Mouse (Mus musculus): ENCODE measurements around the gene Slc29a4. TPM values are rescaled to one million over a fixed set of nuclear protein-coding genes. Genes with fewer than 3 reads are reported as not detected.

Slc29a4 gene
- polyA plus RNA-seq (2015; fragmentation: Nextera tagmentation; extraction: Ambion mirVana): 6.3 and 8.4 TPM in 2 replicates

DNA sequence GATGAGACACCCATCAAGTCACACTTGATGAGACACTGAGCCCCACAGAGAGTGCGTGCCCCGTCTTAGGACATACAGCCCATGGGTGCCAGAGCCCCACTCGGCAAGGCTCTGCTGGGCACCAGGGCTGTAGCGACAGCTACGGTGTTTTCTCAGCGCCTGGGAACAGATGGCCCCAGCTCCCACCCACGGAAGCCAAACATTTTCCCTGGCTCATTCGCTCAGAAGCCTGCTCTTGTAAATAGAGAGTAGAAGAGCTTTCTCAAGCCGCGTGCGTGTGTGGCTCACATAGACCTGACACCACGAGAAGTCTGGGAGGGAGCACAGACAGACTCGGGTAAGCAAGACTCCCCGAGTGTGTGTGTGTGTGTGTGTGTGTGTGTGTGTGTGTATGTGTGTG is at the start of gene Slc29a4:
TSS of gene Slc29a4 (plus strand) at position 265 of the 400 bp plus-strand sequence.
- Histone ChIP-seq H3K9me3 (no peaks in the 10 kb centered on the region), H3K27ac (no peak within 1 kb of the TSS), H3K4me2 (replicated peaks) (no peak within 1 kb of the TSS), H3K9ac (no peak within 1 kb of the TSS), H3K4me3 (replicated peaks) (no peak within 1 kb of the TSS), H3K27me3 (replicated peaks) (no peaks in the 10 kb centered on the region), H3K4me1 (replicated peaks) (no peaks in the 10 kb centered on the region; the same call in 1 of the 2 replicates), H3K36me3 (no peaks in the 10 kb centered on the region)
- WGBS: 43% methylated on average over 14 of the region's 14 CpGs
- ATAC-seq: no peak

DNA sequence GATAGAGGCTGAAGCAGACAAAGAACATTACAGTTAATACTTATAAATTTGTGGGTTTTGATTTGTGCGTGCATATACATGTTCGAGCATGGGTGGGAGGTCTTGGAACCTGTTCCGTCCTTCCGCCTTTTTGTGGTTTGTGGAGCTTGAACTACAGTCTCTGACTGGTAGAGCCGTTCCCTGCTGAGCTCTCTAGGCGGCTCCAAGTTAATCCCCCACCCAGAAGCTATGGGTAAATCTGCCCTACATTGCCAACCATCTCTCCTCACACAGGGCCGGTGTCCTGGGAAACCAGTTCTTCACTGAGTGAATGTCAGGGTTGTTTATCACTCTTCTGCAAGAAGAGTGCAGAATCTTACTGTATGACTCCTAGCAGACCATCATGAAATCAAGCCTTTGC is 44.1 kb upstream of the Slc29a4 start:
- 83% methylated on average over 7 of the region's 7 CpGs for WGBS
- peaks cover 10% of the 10 kb centered on the region; the same call in 1 of the 2 replicates for H3K4me1 ChIP-seq (replicated peaks)
- H3K9me3 ChIP-seq: no peaks in the 10 kb centered on the region
- H3K27me3 ChIP-seq (replicated peaks): no peaks in the 10 kb centered on the region
- H3K36me3 ChIP-seq: peaks cover 4% of the 10 kb centered on the region; the same call in 1 of the 2 replicates
- no peak overlapping the region for H3K4me3 ChIP-seq (replicated peaks)
- ATAC-seq: no peak
- no peak overlapping the region for H3K4me2 ChIP-seq (replicated peaks)
- no peak overlapping the region for H3K9ac ChIP-seq
- no peak overlapping the region for H3K27ac ChIP-seq

DNA sequence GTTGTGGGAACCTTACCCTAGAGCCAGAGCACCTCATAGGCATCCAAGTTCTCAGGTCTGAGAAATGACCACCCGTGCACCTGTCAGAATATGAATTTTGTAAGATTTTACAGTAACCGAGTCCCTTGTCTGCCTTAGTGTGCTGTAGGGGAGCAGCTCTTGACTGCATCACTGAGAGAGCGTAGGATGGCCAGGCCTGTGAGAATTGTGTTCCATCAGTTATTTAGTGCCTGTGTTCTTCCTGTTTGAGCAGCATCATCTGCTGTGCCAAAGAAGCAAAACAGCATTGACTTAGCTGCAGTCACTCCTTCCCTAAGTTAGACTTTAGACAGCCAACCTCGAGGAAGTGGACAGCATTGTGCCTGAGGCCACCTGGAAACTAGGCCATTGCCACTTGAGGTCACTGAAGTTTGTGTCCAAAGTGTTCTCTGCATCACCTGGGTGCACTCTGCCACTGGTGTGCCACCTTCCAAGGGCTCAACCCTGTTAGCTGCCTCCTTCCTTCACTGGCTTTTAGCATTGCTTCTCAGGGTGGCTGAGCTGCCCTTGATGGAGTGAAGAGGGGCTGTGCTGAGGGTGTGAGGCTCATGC is 42.8 kb upstream of the Slc29a4 start:
- H3K36me3 ChIP-seq: peaks cover 4% of the 10 kb centered on the region; the same call in 1 of the 2 replicates
- no peak for ATAC-seq
- H3K4me2 ChIP-seq (replicated peaks): no peak overlapping the region
- H3K9ac ChIP-seq: no peak overlapping the region
- no peaks in the 10 kb centered on the region for H3K27me3 ChIP-seq (replicated peaks)
- H3K27ac ChIP-seq: no peak overlapping the region
- WGBS: 83% methylated on average over 4 of the region's 4 CpGs
- no peaks in the 10 kb centered on the region for H3K9me3 ChIP-seq
- H3K4me3 ChIP-seq (replicated peaks): no peak overlapping the region
- peaks cover 10% of the 10 kb centered on the region; the same call in 1 of the 2 replicates for H3K4me1 ChIP-seq (replicated peaks)

DNA sequence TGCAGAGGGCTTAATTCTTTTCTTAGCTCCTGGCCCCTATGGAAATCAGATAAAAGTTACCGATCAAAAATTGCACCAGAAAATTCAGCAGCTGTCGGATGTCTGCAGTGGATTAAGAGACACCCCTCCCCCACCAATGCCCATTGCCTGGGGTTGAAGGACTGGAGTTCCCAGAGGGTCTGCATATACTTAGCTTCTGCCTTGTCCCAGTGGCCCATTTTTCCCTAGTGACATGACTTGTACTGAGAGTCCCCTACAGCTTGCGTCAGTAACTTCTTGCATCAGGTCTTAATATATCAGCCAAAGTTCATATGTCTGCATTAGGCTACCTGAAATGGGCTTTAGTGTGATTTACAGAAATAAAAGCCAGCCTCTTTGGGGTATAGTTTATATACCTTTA is 41.9 kb upstream of the Slc29a4 start:
- Histone ChIP-seq H3K9ac (no peak overlapping the region), H3K27ac (peak overlapping the region; percentile 41; the same call in 1 of the 2 replicates), H3K4me1 (replicated peaks) (peaks cover 10% of the 10 kb centered on the region; the same call in 1 of the 2 replicates), H3K9me3 (no peaks in the 10 kb centered on the region), H3K4me2 (replicated peaks) (no peak overlapping the region), H3K4me3 (replicated peaks) (no peak overlapping the region), H3K27me3 (replicated peaks) (no peaks in the 10 kb centered on the region), H3K36me3 (no peaks in the 10 kb centered on the region)
- ATAC-seq: peak; percentile 19; the same call in 1 of the 2 replicates
- WGBS: 53% methylated on average over 3 of the region's 3 CpGs

DNA sequence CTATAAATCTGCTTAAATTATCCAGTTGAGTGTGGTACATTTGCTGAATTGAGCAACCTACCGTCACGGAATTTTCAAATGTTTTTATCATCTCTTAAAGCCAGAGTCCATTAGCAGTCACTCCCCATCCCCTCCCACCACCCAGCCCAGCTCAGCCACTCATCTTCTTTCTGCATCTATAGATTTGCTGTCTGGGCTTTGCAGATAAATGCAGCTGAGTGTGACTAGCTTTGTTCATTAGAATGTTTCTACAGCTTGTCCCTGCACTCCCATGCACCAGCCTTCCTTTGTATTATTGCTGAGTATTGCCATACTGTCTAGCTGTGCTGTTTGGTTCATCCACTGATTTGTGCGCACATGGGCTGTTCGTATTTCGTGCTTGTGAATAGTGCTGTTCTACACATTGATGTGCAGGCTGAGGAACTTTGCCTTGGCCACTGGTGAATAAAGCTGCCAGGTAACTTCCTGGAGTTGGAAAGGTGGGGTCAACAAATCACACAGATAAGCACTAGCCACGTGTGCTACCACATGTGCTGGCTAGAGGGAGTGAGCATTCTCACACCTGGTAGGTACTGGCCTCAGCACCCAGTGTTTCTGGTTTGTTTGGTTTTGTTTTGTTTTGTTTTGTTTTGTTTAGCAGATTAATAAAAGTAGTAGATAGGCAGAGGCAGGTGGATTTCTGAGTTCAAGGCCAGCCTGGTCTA is 41.4 kb upstream of the Slc29a4 start:
- WGBS: 61% methylated on average over 6 of the region's 6 CpGs
- Histone ChIP-seq H3K27ac (no peak overlapping the region), H3K9ac (no peak overlapping the region), H3K4me1 (replicated peaks) (peaks cover 10% of the 10 kb centered on the region; the same call in 1 of the 2 replicates), H3K9me3 (no peaks in the 10 kb centered on the region), H3K4me3 (replicated peaks) (no peak overlapping the region), H3K36me3 (peaks cover 3% of the 10 kb centered on the region; the same call in 1 of the 2 replicates), H3K27me3 (replicated peaks) (no peaks in the 10 kb centered on the region), H3K4me2 (replicated peaks) (no peak overlapping the region)
- peak; percentile 93 for ATAC-seq

DNA sequence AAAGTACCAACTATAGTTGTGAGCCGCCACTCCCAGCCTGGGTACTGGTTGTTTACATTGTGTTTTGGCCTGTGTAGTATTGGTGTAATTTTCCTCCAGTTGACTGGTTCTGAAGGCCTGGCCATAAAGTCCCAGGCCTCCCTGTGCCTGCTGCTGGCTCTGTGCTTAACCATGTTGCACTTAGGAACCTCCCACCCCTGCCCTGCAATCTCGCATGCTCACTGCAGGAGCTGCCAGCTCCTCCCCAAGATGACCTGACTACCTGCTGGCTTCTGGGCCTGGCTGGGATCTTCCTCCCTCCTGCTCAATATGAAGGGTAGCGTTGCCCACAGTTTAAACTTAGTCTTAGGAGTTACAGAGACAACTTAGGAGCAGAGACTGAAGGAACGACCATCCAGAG is 40.0 kb upstream of the Slc29a4 start:
- Histone ChIP-seq H3K4me3 (replicated peaks) (no peak overlapping the region), H3K4me2 (replicated peaks) (no peak overlapping the region), H3K4me1 (replicated peaks) (peaks cover 10% of the 10 kb centered on the region; the same call in 1 of the 2 replicates), H3K27ac (no peak overlapping the region), H3K27me3 (replicated peaks) (no peaks in the 10 kb centered on the region), H3K36me3 (peaks cover 14% of the 10 kb centered on the region; the same call in 1 of the 2 replicates), H3K9ac (no peak overlapping the region), H3K9me3 (no peaks in the 10 kb centered on the region)
- no peak for ATAC-seq
- 66% methylated on average over 4 of the region's 4 CpGs for WGBS

DNA sequence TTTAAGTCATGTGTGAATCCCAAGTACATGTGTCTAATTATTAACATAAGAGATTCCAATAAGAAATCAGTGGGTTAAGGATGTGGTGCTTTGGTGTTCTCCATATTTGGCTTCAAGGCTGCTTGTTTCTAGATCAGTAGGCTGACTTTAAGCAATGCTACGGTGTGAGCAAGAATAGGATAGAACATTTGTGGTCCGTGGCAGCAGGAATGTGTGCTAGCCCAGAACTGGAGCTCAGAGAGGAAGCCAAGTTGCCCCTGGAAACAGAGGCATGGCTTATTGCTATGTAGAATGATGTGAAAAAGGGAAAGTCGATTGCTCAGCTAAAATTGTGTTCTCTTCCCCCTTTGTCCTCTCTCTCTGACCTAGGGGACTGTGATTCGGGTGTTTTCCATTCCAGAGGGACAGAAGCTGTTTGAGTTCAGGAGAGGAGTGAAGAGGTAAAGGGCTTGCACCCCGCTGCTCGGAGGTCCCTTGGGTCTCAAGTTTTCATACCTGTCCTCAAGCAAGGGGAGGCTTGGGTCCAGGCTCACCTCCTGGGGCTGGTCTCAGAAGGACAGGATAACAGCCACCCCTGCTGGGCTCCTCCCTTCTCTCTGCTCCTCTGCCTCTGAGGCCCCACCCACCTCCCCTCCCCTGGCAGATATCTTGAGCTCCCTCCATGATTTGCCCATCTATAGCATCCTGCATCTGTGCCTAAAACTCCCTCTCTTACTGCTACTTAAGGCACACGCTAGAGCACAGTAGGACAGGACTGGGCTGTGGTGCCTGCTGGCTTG is 31.5 kb upstream of the Slc29a4 start:
- Histone ChIP-seq H3K27me3 (replicated peaks) (no peaks in the 10 kb centered on the region), H3K9me3 (no peaks in the 10 kb centered on the region), H3K27ac (no peak overlapping the region), H3K4me2 (replicated peaks) (no peak overlapping the region), H3K4me1 (replicated peaks) (no peaks in the 10 kb centered on the region), H3K36me3 (peaks cover 54% of the 10 kb centered on the region), H3K9ac (no peak overlapping the region), H3K4me3 (replicated peaks) (no peak overlapping the region)
- no peak for ATAC-seq
- WGBS: 93% methylated on average over 7 of the region's 7 CpGs

DNA sequence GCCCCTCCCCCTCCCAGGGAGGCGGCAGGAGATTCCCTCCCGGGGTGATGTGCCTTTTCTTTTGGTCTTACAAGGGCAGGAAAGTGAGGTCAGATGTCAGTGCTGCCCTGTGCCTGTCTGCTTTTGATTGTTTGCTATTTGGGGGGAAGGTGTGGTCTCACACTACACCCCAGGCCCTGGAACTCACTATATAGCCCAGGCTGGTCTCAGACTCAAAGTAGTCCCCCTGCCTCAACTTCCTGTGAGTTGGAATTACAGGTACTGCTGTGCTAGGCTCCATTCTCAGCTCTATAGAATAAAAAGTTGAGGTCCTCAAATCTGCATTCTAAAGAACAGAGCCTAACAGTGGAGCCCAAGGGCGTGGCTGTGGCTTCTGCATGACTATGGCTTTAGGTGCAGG is 24.4 kb upstream of the Slc29a4 start:
- H3K27ac ChIP-seq: no peak overlapping the region
- no peaks in the 10 kb centered on the region for H3K9me3 ChIP-seq
- ATAC-seq: no peak
- WGBS: 65% methylated on average over 3 of the region's 3 CpGs
- H3K36me3 ChIP-seq: peaks cover 35% of the 10 kb centered on the region
- H3K9ac ChIP-seq: no peak overlapping the region
- H3K4me1 ChIP-seq (replicated peaks): no peaks in the 10 kb centered on the region
- no peak overlapping the region for H3K4me2 ChIP-seq (replicated peaks)
- H3K27me3 ChIP-seq (replicated peaks): no peaks in the 10 kb centered on the region
- H3K4me3 ChIP-seq (replicated peaks): no peak overlapping the region

DNA sequence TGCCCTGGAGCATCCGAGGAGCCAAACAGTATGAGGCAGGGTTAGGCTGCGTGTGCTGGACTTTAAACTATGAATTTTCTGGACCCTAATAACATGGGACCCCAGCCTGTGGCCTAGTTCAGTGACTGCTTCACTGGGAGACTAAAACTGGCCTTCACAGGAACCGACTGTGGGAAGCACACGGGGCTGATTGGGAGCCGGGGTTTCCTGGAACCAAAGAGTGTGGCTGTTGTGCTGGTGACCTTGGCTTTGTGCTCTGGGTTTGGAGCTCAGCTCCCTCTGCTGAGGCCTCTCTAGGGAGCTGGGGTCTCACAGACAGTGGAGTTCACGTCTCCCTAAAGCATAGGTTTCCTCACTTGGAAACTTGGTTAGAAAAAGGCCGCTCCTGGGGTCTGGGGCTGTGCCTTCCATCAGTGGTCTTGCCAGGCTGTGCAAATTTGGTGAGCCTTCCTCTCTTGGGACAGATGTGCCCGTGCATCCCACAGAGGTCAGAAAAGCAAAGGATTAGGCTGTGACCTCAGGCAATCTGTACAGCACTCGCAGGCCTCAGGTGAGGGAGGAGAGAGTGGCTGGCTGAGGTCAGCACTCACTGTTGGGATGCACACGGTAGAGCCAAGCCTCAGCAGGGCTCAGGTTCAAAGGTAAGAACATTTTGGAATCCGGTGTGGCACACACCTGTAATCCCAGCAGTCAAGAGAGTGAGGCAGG is 23.6 kb upstream of the Slc29a4 start:
- Histone ChIP-seq H3K9ac (no peak overlapping the region), H3K9me3 (no peaks in the 10 kb centered on the region), H3K27ac (no peak overlapping the region), H3K4me3 (replicated peaks) (no peak overlapping the region), H3K4me2 (replicated peaks) (no peak overlapping the region), H3K4me1 (replicated peaks) (no peaks in the 10 kb centered on the region), H3K27me3 (replicated peaks) (no peaks in the 10 kb centered on the region), H3K36me3 (peaks cover 33% of the 10 kb centered on the region)
- ATAC-seq: no peak
- 85% methylated on average over 11 of the region's 11 CpGs for WGBS

DNA sequence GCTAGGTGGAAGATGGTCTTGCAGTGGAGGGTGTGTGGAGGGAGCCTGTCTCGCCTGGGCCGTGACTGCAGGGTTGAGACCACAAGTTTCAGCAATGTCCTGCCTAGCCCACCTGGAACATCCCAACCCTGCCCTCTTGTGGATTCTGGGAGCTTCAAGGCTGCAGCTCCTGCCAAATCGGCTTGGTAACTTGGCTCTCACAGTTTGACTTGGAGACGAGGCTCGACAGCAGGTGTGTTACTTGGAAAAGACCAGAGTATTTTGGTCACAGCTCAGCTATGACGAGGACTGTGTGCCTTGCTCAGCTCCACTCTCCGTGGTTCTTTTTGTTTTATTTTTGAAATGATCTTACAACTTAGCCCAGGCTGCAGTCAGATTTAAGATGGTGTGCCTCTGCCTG is 22.6 kb upstream of the Slc29a4 start:
- no peaks in the 10 kb centered on the region for H3K4me1 ChIP-seq (replicated peaks)

DNA sequence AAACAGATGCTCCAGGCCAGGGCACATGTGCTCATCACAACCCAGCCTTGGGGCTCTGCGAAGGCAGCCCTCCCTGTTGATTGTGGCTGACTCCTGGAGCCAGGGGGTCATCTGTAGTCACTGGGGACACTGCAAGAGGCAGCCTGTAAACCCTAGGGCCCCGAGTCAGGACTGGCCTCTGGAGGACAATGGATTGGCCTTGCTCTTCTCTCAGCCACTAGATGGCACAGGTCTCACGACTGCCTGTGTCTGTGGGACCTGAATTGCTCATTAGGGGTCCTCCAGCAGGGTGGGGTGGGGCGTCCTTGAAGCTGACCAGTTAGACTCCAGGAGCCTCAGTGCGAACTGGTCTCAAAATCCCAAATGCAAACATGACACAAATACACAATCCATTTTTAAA is 19.2 kb upstream of the Slc29a4 start:
- ATAC-seq: 0 out of 2 replicates have a peak, but pooled peaks have one; percentile 25

More for the DNA sequence above, 22.6 kb upstream of the Slc29a4 start:
- Histone ChIP-seq H3K4me2 (replicated peaks) (no peak overlapping the region), H3K9ac (no peak overlapping the region), H3K27ac (no peak overlapping the region), H3K4me3 (replicated peaks) (no peak overlapping the region), H3K27me3 (replicated peaks) (no peaks in the 10 kb centered on the region), H3K9me3 (no peaks in the 10 kb centered on the region), H3K36me3 (peaks cover 23% of the 10 kb centered on the region)
- 83% methylated on average over 7 of the region's 7 CpGs for WGBS
- no peak for ATAC-seq

More for the DNA sequence above, 19.2 kb upstream of the Slc29a4 start:
- Histone ChIP-seq H3K4me1 (replicated peaks) (no peaks in the 10 kb centered on the region), H3K27ac (no peak overlapping the region), H3K9me3 (no peaks in the 10 kb centered on the region), H3K9ac (no peak overlapping the region), H3K4me3 (replicated peaks) (no peak overlapping the region), H3K27me3 (replicated peaks) (no peaks in the 10 kb centered on the region), H3K4me2 (replicated peaks) (no peak overlapping the region), H3K36me3 (peaks cover 10% of the 10 kb centered on the region; the same call in 1 of the 2 replicates)
- 20% methylated on average over 5 of the region's 5 CpGs for WGBS
